Mouse (Mus musculus) cerebellum, adult 18-20 months (tissue): ENCODE results near the gene Sergef.

Source experiments
- DNase-seq, 2 experiments: peaks; one replicate each; pipeline ENCODE4 v3.0.0; 2021

Gene Sergef

GRCm38 (mm10) chr7:46536456-46537097 is 103.0 kb downstream of the Sergef start:
- DNase-seq, result no peak

DNA sequence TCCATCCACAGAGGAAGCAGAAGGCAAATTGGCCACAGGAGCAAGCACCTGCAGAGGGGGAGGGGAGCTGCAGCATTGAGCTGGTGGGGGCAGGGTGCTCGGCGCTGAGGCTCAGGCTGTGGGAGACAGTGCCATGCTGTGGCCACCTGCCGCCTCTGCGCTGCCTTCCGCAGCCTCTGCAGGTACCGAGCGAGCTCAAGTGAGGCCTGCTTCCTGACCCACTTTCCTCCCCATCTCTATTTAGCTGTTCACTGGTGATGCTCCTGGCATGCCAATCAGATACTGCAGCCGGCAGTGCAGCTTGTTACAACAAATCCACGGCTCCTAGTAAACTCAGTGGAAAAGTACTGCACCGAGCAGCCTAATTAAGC is 104.2 kb downstream of the Sergef start:
- DNase-seq, result peak; percentile 95

DNA sequence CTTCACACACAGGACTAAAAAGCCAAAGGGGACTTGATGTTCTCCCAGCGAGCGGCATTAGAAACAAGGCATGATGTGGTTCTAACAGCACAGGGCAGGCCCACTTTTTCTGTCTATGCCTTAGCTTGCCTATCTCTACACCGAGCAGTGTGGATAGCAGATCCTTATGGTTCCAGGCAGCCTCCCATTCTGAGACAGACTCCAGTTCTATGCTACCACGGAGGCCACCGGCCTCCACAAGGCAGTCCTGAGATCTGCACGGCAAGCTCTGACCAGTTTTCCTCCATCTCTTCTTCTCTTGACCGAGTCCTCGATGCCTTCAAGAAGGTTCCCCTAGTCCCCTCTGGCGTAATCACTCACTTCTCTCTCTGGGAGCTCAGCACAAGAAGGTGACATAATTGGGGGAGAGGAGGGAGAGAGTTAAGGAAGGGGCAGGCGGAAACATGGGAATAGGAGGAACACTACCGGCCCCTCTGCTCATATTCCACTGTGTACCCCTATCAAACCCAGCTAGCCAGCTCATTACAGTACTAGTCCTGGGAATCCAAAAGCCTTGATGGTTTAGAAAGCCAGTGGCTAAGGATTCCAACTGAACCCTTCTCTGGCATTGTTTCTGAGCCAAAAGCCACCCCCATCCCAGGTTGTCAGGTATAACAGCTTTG is 104.7 kb downstream of the Sergef start:
- DNase-seq, result peak in 1 of 2 experiments; percentile 55

DNA sequence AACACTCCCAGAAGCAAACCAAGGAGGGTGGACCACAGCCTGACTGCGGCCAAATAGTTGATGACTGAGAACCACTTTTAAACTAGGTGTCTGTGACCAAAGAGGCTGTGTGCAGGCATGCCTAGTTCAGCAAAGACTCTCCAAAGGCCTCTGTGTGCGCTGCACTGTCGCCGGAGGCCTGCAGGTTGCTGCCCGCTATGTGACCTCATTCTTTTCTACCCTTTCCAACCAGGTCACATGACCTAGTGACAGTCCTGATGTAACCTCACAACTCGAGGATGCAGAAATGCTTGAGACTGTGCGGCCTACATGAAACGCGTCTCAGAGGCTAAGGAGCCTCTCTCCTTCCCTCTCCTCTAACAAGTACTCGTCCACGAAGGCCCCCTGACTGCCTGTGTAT is 106.1 kb downstream of the Sergef start:
- peak in 1 of 2 experiments; percentile 57 for DNase-seq

DNA sequence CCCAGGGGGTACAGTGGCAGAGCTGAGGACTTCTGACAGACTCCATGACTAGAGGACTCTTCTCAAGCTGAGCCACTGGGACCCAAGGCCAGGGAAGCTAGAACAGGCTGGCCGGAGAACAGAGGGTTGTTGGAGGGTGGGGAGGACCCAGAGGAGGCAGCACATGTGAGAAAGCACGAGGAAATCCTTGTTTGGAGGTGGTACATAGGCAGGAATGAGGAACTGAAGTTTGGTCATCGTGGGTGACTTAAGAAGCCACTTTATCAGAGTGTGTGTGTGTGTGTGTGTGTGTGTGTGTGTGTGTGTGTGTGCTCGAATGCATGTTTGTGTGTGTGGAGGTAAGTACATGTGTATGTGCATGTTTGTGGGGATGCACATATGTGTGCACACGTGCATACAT is 108.3 kb downstream of the Sergef start:
- no peak for DNase-seq

DNA sequence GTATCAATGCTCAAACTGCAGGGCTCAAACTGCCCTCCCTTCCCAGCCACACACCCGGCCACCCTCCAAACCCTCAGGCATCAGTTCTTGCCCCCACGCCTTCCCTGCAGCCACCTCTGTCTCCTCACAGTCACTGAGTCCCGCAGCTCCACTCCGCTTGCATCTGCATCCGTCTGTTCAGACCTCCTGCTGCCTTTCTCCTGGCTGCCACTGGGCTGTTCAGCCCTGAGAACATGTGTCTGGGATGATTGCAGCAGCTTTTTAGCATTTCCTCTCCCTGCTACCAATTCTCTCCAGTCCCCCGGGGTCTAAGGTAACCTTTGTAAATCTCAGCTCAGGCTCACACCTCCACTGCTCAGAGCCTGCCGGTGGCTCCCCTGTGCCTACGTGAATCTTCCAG is 109.7 kb downstream of the Sergef start:
- no peak for DNase-seq

GRCm38 (mm10) chr7:46529259-46529658 is 110.3 kb downstream of the Sergef start:
- DNase-seq, result no peak

DNA sequence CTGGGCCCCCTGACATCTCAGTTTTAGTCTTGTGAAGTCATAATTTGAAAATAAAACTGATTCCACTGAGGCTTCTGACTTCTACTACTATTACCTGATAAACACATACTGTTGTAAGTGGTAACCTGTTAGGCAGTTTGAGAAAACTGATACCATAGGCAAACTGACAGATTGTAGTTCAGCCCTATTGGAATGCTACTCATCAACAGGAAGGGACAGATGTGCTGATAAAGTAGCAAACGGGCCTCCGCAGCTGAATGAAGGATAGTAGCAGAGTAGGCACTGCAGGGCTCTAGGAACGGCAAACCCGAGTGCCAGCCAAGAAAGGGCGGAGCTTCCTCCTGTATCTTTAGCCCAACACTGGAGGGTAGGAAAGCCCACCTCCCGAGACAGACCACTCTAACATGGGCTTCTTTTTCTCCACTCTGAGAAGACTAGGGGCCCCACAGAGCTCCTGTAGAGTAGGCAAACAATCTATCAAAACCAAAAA is 112.9 kb downstream of the Sergef start:
- DNase-seq, result no peak

- no peak for DNase-seq
Measured at GRCm38 (mm10) chr7:46523215-46523614, 116.4 kb downstream of the Sergef start.

- DNase-seq, result no peak
Measured at GRCm38 (mm10) chr7:46521794-46522193, 117.8 kb downstream of the Sergef start.

DNA sequence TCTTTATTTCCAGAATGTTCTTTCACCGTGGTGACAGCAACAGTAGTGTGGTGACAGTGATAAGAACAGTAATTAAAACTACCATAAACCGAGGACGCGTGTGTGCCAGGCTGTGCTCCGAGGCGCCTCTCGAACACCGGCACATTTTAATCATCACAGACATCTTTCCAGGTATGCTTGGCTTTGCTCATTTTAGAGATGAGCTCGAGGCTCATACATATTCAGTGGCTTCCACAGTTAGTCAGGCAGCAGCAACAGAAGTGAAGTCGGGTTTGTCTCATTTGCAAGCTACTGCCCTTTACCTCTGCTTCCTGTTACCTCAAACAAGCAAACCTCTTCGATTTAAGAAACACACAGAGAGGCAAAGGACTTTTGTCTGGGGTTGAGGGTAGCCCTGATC is 120.5 kb downstream of the Sergef start:
- DNase-seq, result no peak

DNA sequence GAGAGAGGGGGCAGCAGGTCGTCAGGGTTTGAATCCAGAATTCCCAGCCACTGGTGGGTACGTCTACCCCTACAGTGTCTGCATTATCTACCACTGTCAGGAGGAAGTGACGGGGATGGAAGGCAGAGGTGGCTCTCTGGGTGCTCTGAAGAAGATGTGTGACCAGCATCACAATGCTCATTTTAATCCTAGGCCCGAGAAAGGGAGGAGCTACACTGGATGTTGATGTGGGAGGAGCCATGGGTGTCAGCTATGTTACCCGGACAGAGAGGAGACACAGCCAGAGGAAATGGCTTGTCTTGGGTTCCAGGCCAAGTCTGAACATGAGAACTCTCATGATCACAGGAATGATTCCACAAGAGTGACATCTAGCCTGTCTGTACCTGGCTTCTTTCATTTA is 122.4 kb downstream of the Sergef start:
- no peak for DNase-seq

DNA sequence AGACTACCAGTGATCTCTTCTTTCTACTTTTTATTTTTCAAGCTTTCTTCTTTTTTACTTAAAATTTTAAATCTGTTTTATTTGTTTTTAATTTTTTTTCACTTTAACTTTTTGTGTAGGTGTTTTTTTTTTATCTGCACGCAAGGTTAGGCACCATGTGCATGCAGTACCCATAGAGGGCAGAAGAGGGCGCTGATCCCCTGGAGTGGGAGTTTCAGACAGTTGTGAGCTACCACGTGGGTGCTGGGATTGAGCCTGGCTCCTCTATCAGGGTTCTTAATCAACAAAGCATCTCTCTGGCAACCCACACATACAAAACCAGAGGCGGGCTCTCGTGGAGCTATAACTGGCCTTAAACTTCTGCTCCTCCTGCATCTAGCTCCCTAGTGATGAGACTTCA is 123.6 kb downstream of the Sergef start:
- no peak for DNase-seq

- DNase-seq, result no peak
Measured at GRCm38 (mm10) chr7:46514981-46515380, 124.6 kb downstream of the Sergef start.

DNA sequence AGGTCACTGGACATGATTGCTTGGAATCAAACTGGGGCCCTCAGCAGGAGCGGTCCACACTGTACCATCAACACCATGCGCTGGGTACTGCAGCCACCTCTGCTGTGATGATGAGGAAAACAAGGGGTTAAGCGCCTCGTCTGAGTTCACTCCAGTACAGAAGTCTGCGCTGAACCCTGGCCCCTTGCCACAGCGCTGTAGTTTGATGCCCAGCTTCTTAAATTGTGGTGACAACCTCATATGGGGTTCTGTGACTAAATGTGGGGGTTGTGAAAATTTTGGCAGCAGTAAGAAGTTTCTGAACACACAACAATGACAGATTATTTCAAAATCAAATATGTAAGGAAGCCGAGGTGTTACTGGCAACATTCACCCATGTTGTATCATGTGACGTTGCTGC is 126.0 kb downstream of the Sergef start:
- peak in 1 of 2 experiments; percentile 48 for DNase-seq

GRCm38 (mm10) chr7:46512792-46513191 is 126.8 kb downstream of the Sergef start:
- DNase-seq, result no peak

DNA sequence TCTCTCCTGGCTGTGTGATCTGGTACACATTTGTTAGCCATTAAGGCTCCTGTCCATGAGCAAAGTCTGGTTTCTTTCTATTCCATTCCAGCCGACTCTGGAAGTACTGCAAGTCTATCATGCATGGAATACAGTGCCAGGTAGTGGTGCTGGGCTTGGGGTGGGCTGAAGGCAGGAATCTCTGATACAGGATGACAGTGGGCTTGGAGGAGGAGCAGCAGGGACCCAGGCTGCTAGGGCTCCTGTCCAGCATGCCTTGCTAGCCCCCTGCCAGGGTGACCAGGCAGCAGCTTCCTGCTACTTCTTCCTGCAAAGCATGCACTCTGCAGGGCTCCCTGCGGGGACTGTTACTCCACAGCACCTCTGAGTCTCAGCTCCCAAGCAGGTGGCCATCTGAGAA is 128.8 kb downstream of the Sergef start:
- peak in 1 of 2 experiments; percentile 52 for DNase-seq

DNA sequence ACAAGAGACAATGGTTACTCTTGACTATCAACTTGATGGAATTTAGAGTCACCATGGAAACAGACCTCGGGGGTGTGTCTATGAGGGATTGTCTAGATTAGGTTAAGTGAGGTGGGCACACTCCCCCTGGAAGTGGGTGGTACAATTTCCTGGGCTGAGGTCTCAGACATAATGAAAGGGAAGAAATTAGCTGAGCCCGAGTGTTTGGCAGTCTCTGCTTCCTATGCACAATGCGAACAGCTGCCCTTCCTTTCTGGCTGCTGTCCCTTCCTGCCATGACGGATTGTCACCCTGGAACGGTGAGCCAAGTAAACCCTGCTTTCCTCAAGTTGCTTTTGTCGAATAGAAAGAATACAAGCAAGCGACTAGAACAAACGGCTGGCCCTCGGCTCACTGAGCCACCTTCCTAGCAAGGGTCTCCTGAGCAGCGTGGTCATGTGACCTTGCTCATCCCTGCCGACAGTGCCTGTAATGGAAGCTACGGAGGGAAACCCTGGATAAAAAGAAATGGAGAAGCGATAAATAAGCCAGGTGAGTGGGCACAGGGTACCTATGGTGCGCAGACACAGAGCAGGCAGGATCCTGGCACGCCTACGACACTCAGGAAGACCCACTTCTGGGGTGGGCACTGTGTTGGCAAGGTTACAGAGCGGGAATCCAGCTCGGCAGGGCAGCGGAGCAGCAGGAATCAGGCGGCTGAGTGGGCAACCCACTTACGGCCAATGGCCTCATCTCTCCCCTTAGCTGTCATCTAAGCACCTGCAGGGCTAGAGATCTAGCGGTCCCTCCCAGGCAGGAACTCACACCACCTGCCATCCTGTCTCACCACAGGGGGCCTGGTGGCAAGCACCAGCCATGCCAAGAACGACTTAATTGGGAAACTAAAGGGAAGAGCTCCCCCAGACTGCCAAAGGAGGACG is 130.0 kb downstream of the Sergef start:
- peak; percentile 94 to 95 for DNase-seq

GRCm38 (mm10) chr7:46508590-46509318 is 130.9 kb downstream of the Sergef start:
- no peak for DNase-seq

DNA sequence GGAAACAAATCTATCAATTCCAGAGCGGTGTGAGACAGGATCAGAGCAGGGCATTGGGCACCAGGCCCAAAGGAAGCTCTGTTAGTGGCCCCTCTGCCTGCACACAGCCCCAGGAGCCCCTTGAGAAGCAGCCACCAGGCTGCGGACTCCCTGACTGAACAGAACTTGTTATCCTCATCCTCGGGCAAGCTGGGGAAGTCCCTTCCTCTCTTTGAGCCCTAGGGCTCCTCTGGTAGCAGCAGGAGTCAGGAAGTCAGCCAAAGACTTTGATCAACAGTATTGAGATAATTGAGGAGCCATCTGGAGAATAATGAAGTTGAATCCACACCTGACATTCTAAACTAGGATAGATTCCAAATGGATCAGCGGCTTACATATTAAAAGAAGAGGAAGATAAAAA is 135.4 kb downstream of the Sergef start:
- DNase-seq, result peak; percentile 63 to 68

- DNase-seq, result no peak
Measured at GRCm38 (mm10) chr7:46502650-46503049, 137.0 kb downstream of the Sergef start.

GRCm38 (mm10) chr7:46501458-46501857 is 138.1 kb downstream of the Sergef start:
- DNase-seq, result no peak

DNA sequence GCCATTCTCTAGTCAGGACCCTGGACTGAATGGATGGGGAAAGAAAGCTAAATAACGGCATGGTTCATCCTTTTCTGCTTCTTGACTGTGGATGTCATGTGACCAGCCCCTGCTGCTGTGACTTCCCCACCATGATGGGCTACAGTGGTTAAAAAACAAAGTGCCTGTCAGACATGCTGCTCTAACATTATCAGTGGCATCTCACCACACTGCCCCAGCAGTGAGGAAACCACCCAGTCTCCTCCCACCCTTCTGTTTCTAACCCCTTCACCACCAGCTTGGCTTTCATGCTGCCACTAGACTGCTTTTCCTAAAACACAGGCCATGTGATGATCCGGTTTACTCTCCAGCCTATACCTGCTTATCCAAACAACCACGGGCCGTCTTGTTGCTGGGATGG is 140.0 kb downstream of the Sergef start:
- DNase-seq, result no peak
